Mouse (Mus musculus) lung, adult 18-20 months (tissue): Measurements from ENCODE around the gene Kctd10.

Experiments
- DNase-seq, 2 experiments: peaks; one replicate each; pipeline ENCODE4 v3.0.0; 2022; ENCODE audit warnings: mixed read lengths in 2 of 2

Kctd10 gene

DNA sequence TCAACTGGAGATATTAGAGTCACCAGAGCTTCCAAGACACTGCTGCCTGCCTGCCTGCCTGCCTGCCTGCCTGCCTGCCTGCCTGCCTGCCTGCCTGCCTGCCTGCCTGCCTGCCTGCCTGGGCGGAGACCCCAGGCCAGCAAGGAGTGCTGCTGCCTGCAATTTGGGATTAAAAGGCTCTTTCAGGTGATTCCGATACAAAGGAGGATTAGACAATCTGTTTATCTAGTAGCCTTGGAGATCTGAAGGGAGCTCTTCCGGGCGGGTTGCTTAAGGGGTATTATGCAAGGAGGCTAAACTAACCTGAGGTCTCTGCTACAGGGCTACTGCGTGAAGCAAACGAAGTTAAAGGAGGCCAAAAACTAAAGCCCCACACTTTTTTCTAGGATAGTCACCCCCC lies 1.4 kb downstream of the Kctd10 start:
- DNase-seq, result peak; percentile 58 to 72

GRCm38 (mm10) chr5:114378177-114378920 lies 2.0 kb downstream of the Kctd10 start:
- DNase-seq, result peak in 1 of 2 experiments; percentile 57

GRCm38 (mm10) chr5:114374409-114375213 lies 5.7 kb downstream of the Kctd10 start:
- peak; percentile 57 to 59 for DNase-seq

GRCm38 (mm10) chr5:114373581-114373980 lies 6.7 kb downstream of the Kctd10 start:
- DNase-seq, result no peak

- DNase-seq, result peak; percentile 87 to 90
Measured at GRCm38 (mm10) chr5:114373174-114373573, 7.1 kb downstream of the Kctd10 start.

DNA sequence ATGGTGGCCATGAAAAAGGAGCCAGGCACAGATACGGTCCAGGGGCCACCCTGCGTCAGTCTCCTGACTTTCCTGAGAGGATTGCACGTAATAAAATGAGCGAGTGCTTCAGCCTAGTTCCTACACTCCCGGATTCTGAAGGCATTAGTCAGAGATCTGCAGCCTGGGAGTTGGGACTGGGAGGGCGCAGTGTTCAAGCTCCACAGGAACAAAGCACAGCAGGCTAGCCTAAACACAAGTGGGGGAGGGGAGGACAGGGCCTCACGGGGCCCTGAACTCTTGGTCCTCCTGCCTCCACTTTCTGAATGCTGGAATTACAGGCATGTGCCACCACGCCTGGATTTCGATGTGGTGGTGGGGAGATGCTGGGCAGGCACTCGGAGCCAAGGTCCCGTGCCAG lies 7.7 kb downstream of the Kctd10 start:
- DNase-seq, result peak; percentile 59 to 69

DNA sequence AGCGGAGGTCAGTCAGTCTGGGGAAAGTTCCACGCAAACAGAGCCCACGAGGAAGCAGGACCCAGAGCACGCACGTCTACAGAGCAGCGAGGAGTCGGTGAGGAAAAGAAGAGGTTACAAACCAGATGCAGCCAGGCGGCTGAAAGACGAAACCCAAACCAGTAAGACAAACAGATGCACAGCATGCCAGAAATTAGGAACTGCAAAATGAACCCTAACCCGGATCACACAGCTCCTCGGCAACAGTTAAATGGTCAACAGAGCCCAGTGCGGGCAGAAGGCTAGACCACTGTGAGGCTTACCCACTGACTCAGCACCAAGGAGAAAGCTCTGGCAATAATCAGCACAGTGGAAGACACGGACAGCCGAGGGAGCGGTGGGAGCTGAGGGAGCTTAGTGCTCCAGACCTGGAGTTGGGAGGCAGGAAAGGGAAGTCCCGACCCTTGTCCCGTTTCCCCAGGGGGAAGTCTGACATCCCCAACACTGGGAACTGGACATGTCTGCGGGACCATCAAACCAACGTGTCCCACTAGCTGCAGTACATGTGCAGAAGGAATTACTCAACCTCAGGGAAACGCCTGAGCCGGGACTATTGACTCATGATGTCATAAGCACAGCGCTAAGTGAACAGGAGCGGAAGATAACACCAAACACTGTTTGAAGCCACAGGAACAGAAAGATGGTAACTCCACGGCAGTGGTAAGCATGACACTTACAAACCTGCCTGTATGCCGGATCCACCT lies 8.4 kb downstream of the Kctd10 start:
- peak; percentile 50 to 68 for DNase-seq

DNA sequence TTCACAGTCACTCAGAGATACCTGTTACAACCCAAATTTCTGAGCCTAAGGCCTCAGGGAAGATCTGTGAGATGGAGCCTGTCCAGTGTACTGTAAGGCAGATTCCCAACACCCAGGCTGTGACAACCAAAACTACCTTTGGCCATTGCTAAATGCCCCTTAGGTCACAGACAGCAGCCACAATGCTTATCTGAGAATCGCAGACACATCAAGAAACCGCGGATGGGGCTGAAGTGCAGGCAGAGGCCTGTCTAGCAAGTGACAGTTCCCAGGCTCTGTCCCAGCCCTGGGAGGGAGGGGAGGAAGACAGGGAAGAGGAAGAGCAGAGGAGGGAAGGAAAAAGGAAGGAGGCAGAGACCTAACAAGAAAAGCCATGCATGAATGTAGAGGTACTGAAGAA lies 9.0 kb downstream of the Kctd10 start:
- no peak for DNase-seq

DNA sequence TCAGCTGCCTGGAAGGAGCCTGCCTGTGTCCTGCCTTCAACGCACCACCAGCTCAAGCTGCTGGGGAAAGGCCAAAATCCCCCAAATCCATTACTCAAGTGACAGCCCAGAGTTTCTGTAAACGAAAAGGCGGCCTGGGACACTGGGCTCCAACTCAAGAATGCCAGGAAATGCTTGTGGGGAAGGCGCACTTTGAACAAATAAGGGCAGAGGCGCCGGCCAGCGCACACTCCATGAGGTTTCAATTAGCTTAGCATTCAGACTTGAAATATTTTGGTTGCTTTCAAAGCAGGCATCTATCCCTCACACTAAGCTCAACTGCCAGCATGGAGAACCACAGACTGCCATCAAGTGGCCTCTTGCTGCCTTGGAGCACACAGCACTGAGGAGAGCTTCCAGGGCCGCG lies 9.9 kb downstream of the Kctd10 start:
- DNase-seq, result peak; percentile 90 to 93

GRCm38 (mm10) chr5:114369921-114370320 lies 10.4 kb downstream of the Kctd10 start:
- peak in 1 of 2 experiments; percentile 54 for DNase-seq

DNA sequence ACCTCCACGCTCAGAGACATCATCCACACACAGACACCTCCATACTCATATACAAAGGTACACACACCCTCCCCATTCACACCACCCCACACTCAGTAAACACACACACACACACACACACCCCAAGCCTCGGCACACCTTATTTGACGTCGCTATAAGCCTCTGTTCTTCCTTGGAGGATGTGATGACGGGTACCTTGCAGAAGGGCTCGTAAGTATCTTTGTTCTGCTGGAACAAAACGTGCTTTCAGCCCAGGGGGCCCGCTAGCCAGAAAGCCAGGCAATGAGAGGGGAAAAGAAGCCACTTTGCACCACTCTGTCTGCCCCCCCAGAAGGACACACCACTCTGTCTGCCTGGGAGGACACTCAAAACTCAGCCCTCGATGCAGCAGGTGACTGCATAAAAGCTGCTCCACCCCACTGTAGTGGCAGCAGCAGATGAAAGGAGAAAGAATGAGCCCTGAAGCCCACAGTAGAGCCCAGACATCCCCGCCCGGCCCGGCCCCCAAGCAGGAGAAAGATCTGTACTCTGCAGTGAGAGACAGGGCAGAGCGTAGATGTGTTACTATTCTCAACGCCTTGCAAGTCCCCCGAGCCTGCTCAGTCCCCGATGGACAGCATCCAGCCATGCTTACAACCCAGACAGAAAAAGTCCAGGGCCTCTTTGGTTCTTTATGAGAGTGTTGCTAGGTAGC lies 11.4 kb downstream of the Kctd10 start:
- no peak for DNase-seq

DNA sequence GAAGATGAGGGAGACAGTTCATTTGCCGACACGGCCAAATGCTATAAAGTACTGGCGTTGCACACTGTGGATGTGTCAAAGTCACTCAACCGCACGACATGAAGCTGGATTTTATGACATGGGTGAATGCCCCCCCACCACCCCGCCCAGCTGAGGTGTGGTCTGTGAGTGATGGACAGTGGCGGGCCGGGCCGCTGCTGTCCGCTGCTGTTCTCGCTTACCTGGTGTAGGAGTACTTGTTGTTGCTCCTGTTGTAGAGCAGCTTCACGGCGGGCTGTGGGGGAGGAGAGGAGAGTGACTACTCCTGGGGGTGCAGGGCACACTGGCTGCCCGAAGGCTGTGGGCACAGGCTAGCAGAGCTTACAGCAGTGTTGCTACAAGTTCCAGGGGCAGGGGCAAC lies 12.2 kb downstream of the Kctd10 start:
- no peak for DNase-seq

GRCm38 (mm10) chr5:114365043-114365752 lies 15.1 kb downstream of the Kctd10 start:
- DNase-seq, result peak; percentile 91 to 93

GRCm38 (mm10) chr5:114360968-114361367 lies 19.3 kb downstream of the Kctd10 start:
- no peak for DNase-seq

GRCm38 (mm10) chr5:114359586-114359985 lies 20.7 kb downstream of the Kctd10 start:
- DNase-seq, result no peak

DNA sequence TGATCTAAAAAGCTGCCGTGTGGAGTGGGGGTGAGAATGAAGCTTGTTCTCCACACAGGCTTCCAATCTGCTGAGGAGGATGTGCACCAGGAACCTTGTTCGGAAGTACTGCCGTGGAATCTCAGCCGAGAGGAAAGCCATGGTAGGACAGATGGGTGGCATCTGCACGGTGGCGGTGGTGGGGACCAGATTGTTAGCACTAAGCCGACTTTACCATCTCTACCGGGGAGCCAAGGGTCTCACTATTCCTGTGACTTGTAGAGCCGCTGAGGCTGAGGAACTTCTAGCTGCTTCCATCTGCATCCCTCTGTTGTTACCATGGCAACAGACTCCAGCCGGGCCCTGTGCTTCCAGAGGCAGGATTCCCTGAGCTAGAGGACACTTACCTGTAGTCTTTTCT lies 21.5 kb downstream of the Kctd10 start:
- DNase-seq, result no peak

GRCm38 (mm10) chr5:114356936-114357751 lies 23.2 kb downstream of the Kctd10 start:
- DNase-seq, result no peak

DNA sequence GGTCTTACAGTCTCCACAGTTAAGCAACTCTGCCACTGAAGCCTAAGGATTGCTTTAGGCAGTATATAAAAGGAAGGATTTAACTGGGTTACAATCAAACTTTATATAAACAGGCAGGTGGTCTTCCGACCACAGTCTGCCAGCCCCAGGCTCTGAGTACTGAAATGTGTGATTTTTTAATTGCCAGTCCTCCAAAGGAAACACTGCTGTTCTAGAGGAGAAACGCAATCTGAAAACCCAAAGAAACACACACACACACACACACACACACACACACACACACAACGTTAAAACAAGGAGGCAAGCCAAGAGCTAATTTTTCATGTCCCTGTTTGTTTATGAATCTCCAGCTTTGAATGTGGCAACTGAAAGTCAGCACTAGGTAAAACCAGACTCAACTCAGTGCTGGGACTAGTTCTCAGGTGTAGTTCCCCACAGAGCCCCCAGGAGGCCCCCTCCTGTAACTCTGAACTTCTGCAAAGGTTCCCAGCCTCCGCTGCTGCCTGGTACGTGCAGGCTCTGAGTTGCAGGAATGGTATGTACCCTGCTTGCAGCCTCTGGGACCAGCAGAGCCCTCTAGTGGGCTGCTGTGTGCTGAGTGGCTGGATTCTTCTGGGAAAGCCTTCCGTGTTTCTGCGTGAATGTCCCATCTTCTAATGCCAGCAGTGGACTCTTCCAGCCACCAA lies 23.9 kb downstream of the Kctd10 start:
- DNase-seq, result peak; percentile 91 to 94

- no peak for DNase-seq
Measured at GRCm38 (mm10) chr5:114351490-114351889, 28.8 kb downstream of the Kctd10 start.

GRCm38 (mm10) chr5:114347005-114347404 lies 33.3 kb downstream of the Kctd10 start:
- DNase-seq, result no peak
